Mouse (Mus musculus) ES-E14 (cell line): ENCODE data around the gene Pygm. TPM values are rescaled to one million over a fixed set of nuclear protein-coding genes. Genes with fewer than 3 reads are reported as not detected.

Experiments used
- DNase-seq: peaks from one replicate; pipeline ENCODE4 v3.0.0-alpha.2; 2013; ENCODE audit warnings: low read depth, low spot score
- H3K27ac ChIP-seq: 2 replicates; pipeline ENCODE4 v1.5.1; 2012; ENCODE audit warnings: low read depth, mild to moderate bottlenecking, low read length, moderate library complexity, mixed read lengths; ENCODE audit not compliant: poor library complexity, insufficient read depth, severe bottlenecking
- H3K36me3 ChIP-seq: 2 replicates; pipeline ENCODE4 v1.6.1; 2012; ENCODE audit warnings: mild to moderate bottlenecking, low read length, moderate library complexity, mixed read lengths; ENCODE audit not compliant: control insufficient read depth, poor library complexity, insufficient read depth, severe bottlenecking
- H3K4me1 ChIP-seq, 2 experiments: fragments of 150-350 bp in 1 of 2; sonication (generic) in 1 of 2; 2 replicates each; pipeline ENCODE4 v1.6.1; 2012; ENCODE audit warnings: low read length in 2 of 2, mild to moderate bottlenecking in 1 of 2, mixed read lengths in 1 of 2; ENCODE audit not compliant: control insufficient read depth in 2 of 2, insufficient read depth in 2 of 2, poor library complexity in 1 of 2
- H3K4me3 ChIP-seq, 2 experiments: fragments of 150-350 bp in 1 of 2; sonication (generic) in 1 of 2; 2 replicates each; pipeline ENCODE4 v1.5.1; 2012; ENCODE audit warnings: low read length in 2 of 2, low read depth in 1 of 2, mild to moderate bottlenecking in 1 of 2, mixed read lengths in 1 of 2; ENCODE audit not compliant: insufficient read depth in 1 of 2, poor library complexity in 1 of 2, severe bottlenecking in 1 of 2
- H3K9ac ChIP-seq: 2 replicates; pipeline ENCODE4 v1.6.1; 2012; ENCODE audit warnings: low read depth, mild to moderate bottlenecking, low read length, mixed read lengths; ENCODE audit not compliant: poor library complexity, insufficient read depth, severe bottlenecking
- H3K9me3 ChIP-seq: fragments of 150-350 bp; sonication (generic); 2 replicates; pipeline ENCODE4 v1.6.1; 2012; ENCODE audit warnings: low read depth, mild to moderate bottlenecking, low read length; ENCODE audit not compliant: control insufficient read depth, insufficient read depth
- CHD2 ChIP-seq: IDR thresholded peaks from 2 replicates; pipeline ENCODE4 v1.6.1; 2014; ENCODE audit warnings: mild to moderate bottlenecking, low read depth, low read length, inconsistent platforms
- HCFC1 ChIP-seq: IDR thresholded peaks from 2 replicates; pipeline ENCODE4 v1.6.1; 2012; ENCODE audit warnings: low read length, inconsistent platforms, borderline replicate concordance; ENCODE audit not compliant: insufficient read depth
- MAFK ChIP-seq: IDR thresholded peaks from 2 replicates; pipeline ENCODE4 v1.6.1; 2014; ENCODE audit warnings: mild to moderate bottlenecking, low read depth, low read length, inconsistent platforms; ENCODE audit not compliant: insufficient read depth
- ZC3H11A ChIP-seq: IDR thresholded peaks from 2 replicates; pipeline ENCODE4 v1.6.1; 2012; ENCODE audit warnings: low read depth, mild to moderate bottlenecking, inconsistent platforms, low read length, borderline replicate concordance
- ZNF384 ChIP-seq: IDR thresholded peaks from 2 replicates; pipeline ENCODE4 v1.6.1; 2012; ENCODE audit warnings: low read depth, low read length, inconsistent platforms
- in situ Hi-C, 2 experiments: fragments of 600-800 bp; cut with MboI; formaldehyde crosslinking; loops; one replicate each; pipeline ENCODE4 v1.15.1; 2025; ENCODE audit warnings: low sequenced_read_pairs in 2 of 2, inconsistent platforms in 1 of 2; ENCODE audit not compliant: unreplicated experiment in 2 of 2
- total RNA-seq: library from RNA; depleted of rRNA; stranded (reverse); fragments of 300-350 nt; gene quantifications from 2 replicates; pipeline ENCODE4 v1.2.3, GENCODE M21; 2012

Gene Pygm
- total RNA-seq, 1 experiment: 4.6 TPM

GRCm38 (mm10) chr19:6420481-6421210 is 36.4 kb downstream of the Pygm start:
- Histone ChIP-seq H3K9ac (no peak overlapping the region), H3K9me3 (no peaks in the 10 kb centered on the region), H3K4me1 (peaks cover 3 to 26% of the 10 kb centered on the region in 2 experiments; a peak in 2 of 4 replicates), H3K36me3 (no peaks in the 10 kb centered on the region; the same call in 1 of the 2 replicates), H3K4me3 (no peak overlapping the region), H3K27ac (no peak overlapping the region)
- TF ChIP-seq ZNF384 (no peak), MAFK (no peak), ZC3H11A (no peak), CHD2 (no peak), HCFC1 (no peak)
- in situ Hi-C loops: no loop called here
- no peak for DNase-seq

GRCm38 (mm10) chr19:6421211-6421590 is 37.0 kb downstream of the Pygm start:
- TF ChIP-seq HCFC1 (no peak), ZNF384 (no peak), CHD2 (no peak), MAFK (no peak), ZC3H11A (no peak)
- no peak for DNase-seq
- H3K4me1 ChIP-seq: peaks cover 3 to 20% of the 10 kb centered on the region in 2 experiments; a peak in 2 of 4 replicates

GRCm38 (mm10) chr19:6422014-6422413 is 37.8 kb downstream of the Pygm start:
- H3K27ac ChIP-seq: no peak overlapping the region
- H3K4me3 ChIP-seq: no peak overlapping the region
- H3K9me3 ChIP-seq: no peaks in the 10 kb centered on the region
- TF ChIP-seq CHD2 (no peak), HCFC1 (no peak), MAFK (no peak), ZC3H11A (no peak), ZNF384 (no peak)
- no peak for DNase-seq
- in situ Hi-C loops: no loop called here
- H3K9ac ChIP-seq: no peak overlapping the region
- H3K4me1 ChIP-seq: peaks cover 0 to 15% of the 10 kb centered on the region in 2 experiments; a peak in 2 of 4 replicates
- H3K36me3 ChIP-seq: no peaks in the 10 kb centered on the region; the same call in 1 of the 2 replicates

More at GRCm38 (mm10) chr19:6421211-6421590, 37.0 kb downstream of the Pygm start:
- H3K4me3 ChIP-seq: no peak overlapping the region
- no peak overlapping the region for H3K9ac ChIP-seq
- H3K9me3 ChIP-seq: no peaks in the 10 kb centered on the region
- H3K36me3 ChIP-seq: no peaks in the 10 kb centered on the region; the same call in 1 of the 2 replicates
- in situ Hi-C loops: no loop called here
- H3K27ac ChIP-seq: no peak overlapping the region

- in situ Hi-C loops: no loop called here
Observed at GRCm38 (mm10) chr19:6423241-6423640, 39.0 kb downstream of the Pygm start.

More at GRCm38 (mm10) chr19:6423241-6423640, 39.0 kb downstream of the Pygm start:
- Histone ChIP-seq H3K9ac (no peak overlapping the region), H3K36me3 (no peaks in the 10 kb centered on the region), H3K4me1 (peaks cover 0 to 11% of the 10 kb centered on the region in 2 experiments; a peak in 2 of 4 replicates), H3K9me3 (no peaks in the 10 kb centered on the region), H3K27ac (no peak overlapping the region), H3K4me3 (no peak overlapping the region)
- TF ChIP-seq MAFK (no peak), HCFC1 (no peak), CHD2 (no peak), ZC3H11A (no peak), ZNF384 (no peak)
- no peak for DNase-seq
